Mouse (Mus musculus) macrophage (primary cell): ENCODE measurements around the gene Sv2c. TPM values are rescaled to one million over a fixed set of nuclear protein-coding genes. Genes with fewer than 3 reads are reported as not detected.

ENCODE experiments used
- H3K27ac ChIP-seq: fragments of 350-480 bp; formaldehyde crosslinking; 2 replicates; pipeline ENCODE4 v1.9.0; 2021
- H3K36me3 ChIP-seq: fragments of 350-480 bp; formaldehyde crosslinking; 2 replicates; pipeline ENCODE4 v1.9.0; 2021; ENCODE audit errors: inconsistent target
- H3K4me3 ChIP-seq: fragments of 350-480 bp; formaldehyde crosslinking; 2 replicates; pipeline ENCODE4 v1.9.0; 2021; ENCODE audit errors: inconsistent target
- H3K79me2 ChIP-seq: fragments of 350-480 bp; formaldehyde crosslinking; 2 replicates; pipeline ENCODE4 v1.9.0; 2021; ENCODE audit errors: inconsistent target
- WGBS: methylation state at CpG from one replicate; pipeline ENCODE4 v1.1.7; 2026; ENCODE audit warnings: inconsistent platforms; ENCODE audit not compliant: missing documents; 5-methylcytosine and 5-hydroxymethylcytosine counted together
- polyA plus RNA-seq: library from polyadenylated mRNA; stranded (reverse); fragments of 250-400 nt; gene quantifications from 3 replicates; pipeline ENCODE4 v1.2.4, GENCODE M21; 2018; ENCODE audit warnings: inconsistent platforms

Gene Sv2c
- polyA plus RNA-seq, 1 experiment from 2014 or later, result not detected

- Histone ChIP-seq H3K4me3 (no peak overlapping the region), H3K79me2 (no peaks in the 10 kb centered on the region), H3K27ac (no peak overlapping the region), H3K36me3 (no peaks in the 10 kb centered on the region)
- 38% methylated on average over 2 of the region's 2 CpGs for WGBS
Observed at GRCm38 (mm10) chr13:95913046-95913406, 219.4 kb downstream of the Sv2c start.

GRCm38 (mm10) chr13:95912157-95913045, 220.0 kb downstream of the Sv2c start:
- 50% methylated on average over 11 of the region's 11 CpGs for WGBS
- Histone ChIP-seq H3K27ac (no peak overlapping the region), H3K36me3 (no peaks in the 10 kb centered on the region), H3K79me2 (no peaks in the 10 kb centered on the region), H3K4me3 (no peak overlapping the region)

- Histone ChIP-seq H3K27ac (no peak overlapping the region), H3K36me3 (no peaks in the 10 kb centered on the region), H3K79me2 (no peaks in the 10 kb centered on the region), H3K4me3 (no peak overlapping the region)
- 69% methylated on average over 9 of the region's 9 CpGs for WGBS
Observed at GRCm38 (mm10) chr13:95910270-95910669, 222.1 kb downstream of the Sv2c start.

- H3K36me3 ChIP-seq, result no peaks in the 10 kb centered on the region
- no peak overlapping the region for H3K27ac ChIP-seq
- WGBS, result 86% methylated on average over 2 of the region's 2 CpGs
Observed at GRCm38 (mm10) chr13:95909244-95909643, 223.1 kb downstream of the Sv2c start.

More at GRCm38 (mm10) chr13:95909244-95909643, 223.1 kb downstream of the Sv2c start:
- no peaks in the 10 kb centered on the region for H3K79me2 ChIP-seq
- H3K4me3 ChIP-seq, result no peak overlapping the region

Other genes with a start within 250 kb of the Sv2c start
- 34.1 to 70.8 TPM (median 49.3 TPM) in 3 replicates for gene Iqgap2, start 240.7 kb downstream of the Sv2c start, polyA plus RNA-seq
- 0.66 to 2.5 TPM (median 1.9 TPM) in 3 replicates for gene Gm20075, start 51.2 kb downstream of the Sv2c start, polyA plus RNA-seq
- gene Gm17190, start 50.5 kb downstream of the Sv2c start, polyA plus RNA-seq, result not detected in 3 replicates